In the genomic region with DNA sequence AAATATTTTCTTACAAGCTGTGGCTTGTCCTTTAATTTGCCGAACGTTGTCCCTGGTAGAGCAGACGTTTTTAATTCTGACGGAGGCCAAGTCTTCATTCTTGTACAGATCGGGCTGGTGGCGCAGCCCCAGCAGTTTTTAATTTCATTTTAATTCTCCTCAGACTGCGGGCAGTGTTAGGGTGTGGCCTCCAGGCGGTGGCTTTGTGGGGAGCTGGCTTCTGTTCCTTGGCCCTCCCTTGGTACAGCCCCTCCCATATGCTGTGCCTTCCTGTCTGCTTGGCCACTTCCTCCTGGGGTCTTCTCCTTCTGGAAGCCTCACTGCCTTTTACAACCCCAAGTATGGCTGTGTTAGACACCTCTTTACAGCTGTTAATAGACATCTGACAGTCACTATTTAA, we compare ENCODE assay signal across 17 mouse cellular contexts.
DNase-seq lines count a peak whose midpoint lies in the region; ATAC-seq lines count a peak whose summit lies in the region.
"Had no signal": no experiment of that assay in that cellular context is flagged by ENCODE, and none has a peak within 500 bp of the region (broad histone marks: within the 10 kb centered on the region; RNA-seq: fewer than 3 reads in every experiment).

No protein-coding gene starts in this region.

- peak overlapping the region; percentile 33; the same call in 1 of the 2 replicates for H3K27ac ChIP-seq in embryonic facial prominence, embryonic 14.5 days (replicated peaks; ENCODE audit: low read depth, low read length)
- H3K27ac ChIP-seq in limb, embryonic 15.5 days: no peak overlapping the region
- H3K27ac ChIP-seq: hindbrain, postnatal 0 days; left cerebral cortex, adult 2 months; midbrain, embryonic 15.5 days had no signal

- ATAC-seq in common myeloid progenitor, adult 5-6 weeks (replicated peaks; ENCODE audit: low read depth, poor library complexity, severe bottlenecking): peak; percentile 74; the same call in 1 of the 2 replicates
- ATAC-seq in embryonic facial prominence, embryonic 14.5 days (ENCODE audit: low read depth): peak; percentile 67; the same call in 1 of the 2 replicates
- 0 out of 2 replicates have a peak, but pooled peaks have one; percentile 41 for ATAC-seq in limb, embryonic 15.5 days (ENCODE audit: insufficient number of reproducible peaks, low FRiP score, low TSS enrichment, low read depth)
- ATAC-seq: forebrain, embryonic 16.5 days; hindbrain, postnatal 0 days; liver, postnatal 0 days; midbrain, embryonic 15.5 days had no signal

- no peak overlapping the region for H3K4me3 ChIP-seq in embryonic facial prominence, embryonic 14.5 days (ENCODE audit: low read depth, low read length)
- H3K4me3 ChIP-seq in limb, embryonic 15.5 days: no peak overlapping the region
- H3K4me3 ChIP-seq: left cerebral cortex, adult 2 months; midbrain, embryonic 15.5 days had no signal

- intact Hi-C loops in left cerebral cortex, postnatal 4 days (cut with DNase I): no loop called here

- no peaks in the 10 kb centered on the region for H3K36me3 ChIP-seq in embryonic facial prominence, embryonic 14.5 days (ENCODE audit: control insufficient read depth, insufficient read depth, low read length)
- H3K36me3 ChIP-seq in limb, embryonic 15.5 days: no peaks in the 10 kb centered on the region
- H3K36me3 ChIP-seq: midbrain, embryonic 15.5 days had no signal

- no peaks in the 10 kb centered on the region for H3K9me3 ChIP-seq in embryonic facial prominence, embryonic 14.5 days (ENCODE audit: control insufficient read depth, low read length)
- H3K9me3 ChIP-seq in limb, embryonic 15.5 days: no peaks in the 10 kb centered on the region
- H3K9me3 ChIP-seq: midbrain, embryonic 15.5 days had no signal

- DNase-seq in left cerebral cortex, postnatal 4 days: peak; percentile 19
- no peak for DNase-seq in left cerebral cortex, adult 11 months (ENCODE audit: low spot score)
- peak; percentile 73 for DNase-seq in embryonic facial prominence, embryonic 14.5 days (ENCODE audit: low spot score)
- no peak for DNase-seq in ovary, adult 18-20 months (ENCODE audit: low spot score)
- no peak for DNase-seq in layer of hippocampus, adult 9-11 months
- no peak for DNase-seq in embryo, embryonic 10 days (ENCODE audit: low spot score)
- DNase-seq: cerebellum, adult 11-12 months; gastrocnemius, postnatal 25 days; kidney, postnatal 14 days; liver, postnatal 0 days; right cerebral cortex, adult 18-20 months had no signal

- 14% methylated on average over 8 of the region's 8 CpGs for WGBS in embryonic facial prominence, embryonic 14.5 days
- 14% methylated on average over 8 of the region's 8 CpGs for WGBS in limb, embryonic 15.5 days

- H3K4me1 ChIP-seq in embryonic facial prominence, embryonic 14.5 days (ENCODE audit: control insufficient read depth, insufficient read depth, low read length): peaks cover 8% of the 10 kb centered on the region; the same call in 1 of the 2 replicates
- peaks cover 21% of the 10 kb centered on the region for H3K4me1 ChIP-seq in limb, embryonic 15.5 days
- H3K4me1 ChIP-seq: midbrain, embryonic 15.5 days had no signal

- no peak overlapping the region for H3K4me2 ChIP-seq in embryonic facial prominence, embryonic 14.5 days (ENCODE audit: low read depth, low read length)
- peak overlapping the region; percentile 6; the same call in 1 of the 2 replicates for H3K4me2 ChIP-seq in limb, embryonic 15.5 days
- H3K4me2 ChIP-seq: midbrain, embryonic 15.5 days had no signal

- H3K27me3 ChIP-seq in embryonic facial prominence, embryonic 14.5 days (replicated peaks; ENCODE audit: control insufficient read depth, insufficient read depth, low read length): no peaks in the 10 kb centered on the region
- no peaks in the 10 kb centered on the region for H3K27me3 ChIP-seq in limb, embryonic 15.5 days
- H3K27me3 ChIP-seq: midbrain, embryonic 15.5 days had no signal

- no peak overlapping the region for H3K9ac ChIP-seq in embryonic facial prominence, embryonic 14.5 days (ENCODE audit: low read depth, low read length)
- H3K9ac ChIP-seq in limb, embryonic 15.5 days: no peak overlapping the region
- H3K9ac ChIP-seq: liver, postnatal 0 days; midbrain, embryonic 15.5 days had no signal

Comparison
In these comparisons a context has a peak if more than half of its experiments do, and no peak if none do; other contexts are left out.
1. DNase-seq: peak in left cerebral cortex, postnatal 4 days (single experiment) and embryonic facial prominence, embryonic 14.5 days (single experiment); none in left cerebral cortex, adult 11 months (single experiment), ovary, adult 18-20 months (single experiment), layer of hippocampus, adult 9-11 months (single experiment) and embryo, embryonic 10 days (single experiment).
2. Peak in every context shown above with its lines, with median percentiles within 50 percentile points of each other: ATAC-seq.